Mouse (Mus musculus) liver, embryonic 11.5 days (tissue): ENCODE measurements around the gene Id1. TPM values are rescaled to one million over a fixed set of nuclear protein-coding genes. Genes with fewer than 3 reads are reported as not detected.

ENCODE experiments used
- microRNA-seq: library from miRNA; unstranded; fragments of <30 nt; microRNA quantifications from one replicate; pipeline ENCODE4, GENCODE M21; 2017; ENCODE audit warnings: borderline number of aligned reads
- polyA plus RNA-seq: library from polyadenylated mRNA; unstranded; fragments of >200 nt; fragmentation: Nextera tagmentation; extraction: Ambion mirVana; gene quantifications from 2 replicates; pipeline ENCODE4 v1.2.1, GENCODE M21; 2014

Id1 gene
- polyA plus RNA-seq, 1 experiment from 2014 or later: 56.3 TPM

Small RNA genes within 50 kb of the gene (microRNA-seq; reads per million reads assigned to microRNA genes)
- not detected for gene Gm23802

Other genes with a start within 250 kb of the Id1 start
- not detected in 2 replicates for gene Defb22, start 246.1 kb upstream of the Id1 start, polyA plus RNA-seq
- not detected in 2 replicates for gene Defb26, start 224.6 kb upstream of the Id1 start, polyA plus RNA-seq
- gene Defb28, start 218.0 kb upstream of the Id1 start, polyA plus RNA-seq: not detected in 2 replicates
- gene Defb29, start 196.2 kb upstream of the Id1 start, polyA plus RNA-seq: not detected in 2 replicates
- not detected in 2 replicates for gene Gm17416, start 166.9 kb upstream of the Id1 start, polyA plus RNA-seq
- not detected in 2 replicates for gene Defb21, start 163.5 kb upstream of the Id1 start, polyA plus RNA-seq
- not detected in 2 replicates for gene Defb19, start 155.9 kb upstream of the Id1 start, polyA plus RNA-seq
- gene Defb45, start 136.9 kb upstream of the Id1 start, polyA plus RNA-seq: not detected in 2 replicates
- not detected in 2 replicates for gene Defb36, start 131.9 kb upstream of the Id1 start, polyA plus RNA-seq
- gene Defb25, start 113.2 kb upstream of the Id1 start, polyA plus RNA-seq: not detected in 2 replicates
- gene Rem1, start 109.3 kb upstream of the Id1 start, polyA plus RNA-seq: 1.2 and 1.6 TPM in 2 replicates
- 88.6 and 92.1 TPM in 2 replicates for gene H13, start 66.8 kb upstream of the Id1 start, polyA plus RNA-seq
- gene Mcts2, start 49.2 kb upstream of the Id1 start, polyA plus RNA-seq: 31.5 and 37.1 TPM in 2 replicates
- 6.7 and 8.5 TPM in 2 replicates for gene Cox4i2, start 17.9 kb downstream of the Id1 start, polyA plus RNA-seq
- gene Bcl2l1, start 95.5 kb downstream of the Id1 start, polyA plus RNA-seq: 61.7 and 69.3 TPM in 2 replicates
- gene Tpx2, start 111.7 kb downstream of the Id1 start, polyA plus RNA-seq: 107 and 118 TPM in 2 replicates
- gene Mylk2, start 175.1 kb downstream of the Id1 start, polyA plus RNA-seq: not detected in 2 replicates
- gene Foxs1, start 197.0 kb downstream of the Id1 start, polyA plus RNA-seq: 0.21 and 0.36 TPM in 2 replicates
- gene Dusp15, start 215.4 kb downstream of the Id1 start, polyA plus RNA-seq: not detected in 2 replicates
- gene Ttll9, start 226.2 kb downstream of the Id1 start, polyA plus RNA-seq: 0.35 and 0.62 TPM in 2 replicates